Mouse (Mus musculus): ENCODE measurements around the gene Gm21764. TPM values are rescaled to one million over a fixed set of nuclear protein-coding genes. Genes with fewer than 3 reads are reported as not detected.
"Not testable (repeated sequence)": the region's sequence is repeated elsewhere in the genome, so short reads cannot be mapped to it uniquely, and the experiment has no call there.

The Gm21764 gene
- not detected in 2 replicates for polyA plus RNA-seq (2015; fragmentation: Nextera tagmentation; extraction: Ambion mirVana)

DNA sequence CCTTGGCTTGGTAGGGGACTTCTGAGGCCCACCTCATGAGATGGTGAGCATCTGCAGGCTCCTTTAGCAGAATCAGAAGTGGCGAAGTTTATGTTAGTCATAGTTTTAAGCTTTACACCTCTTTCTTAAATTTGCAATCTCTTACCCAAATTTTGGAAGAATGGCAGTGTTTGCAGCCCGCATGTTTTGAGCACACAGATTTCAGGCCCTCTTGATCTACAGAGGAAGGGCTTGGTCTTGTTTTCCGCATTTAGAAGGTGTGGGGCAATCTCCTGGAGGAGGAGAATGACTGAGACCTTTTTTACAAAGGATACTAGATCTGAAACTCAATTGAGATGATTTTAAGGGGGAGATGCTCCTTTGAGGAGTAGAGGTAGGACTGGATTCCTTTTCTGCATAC lies at the start of gene Gm21764:
Gene Gm21764, minus strand, starts transcription at position 101 of the 400 bp plus-strand sequence.
- WGBS: no CpG with 5 or more reads among the region's 3 CpGs
- H3K9me3 ChIP-seq; H3K4me1 ChIP-seq; H3K4me3 ChIP-seq (replicated peaks); H3K4me2 ChIP-seq; ATAC-seq (ENCODE audit: insufficient read depth, low FRiP score, low read depth); H3K9ac ChIP-seq; H3K36me3 ChIP-seq; H3K27ac ChIP-seq; H3K27me3 ChIP-seq (replicated peaks): not testable (repeated sequence)

DNA sequence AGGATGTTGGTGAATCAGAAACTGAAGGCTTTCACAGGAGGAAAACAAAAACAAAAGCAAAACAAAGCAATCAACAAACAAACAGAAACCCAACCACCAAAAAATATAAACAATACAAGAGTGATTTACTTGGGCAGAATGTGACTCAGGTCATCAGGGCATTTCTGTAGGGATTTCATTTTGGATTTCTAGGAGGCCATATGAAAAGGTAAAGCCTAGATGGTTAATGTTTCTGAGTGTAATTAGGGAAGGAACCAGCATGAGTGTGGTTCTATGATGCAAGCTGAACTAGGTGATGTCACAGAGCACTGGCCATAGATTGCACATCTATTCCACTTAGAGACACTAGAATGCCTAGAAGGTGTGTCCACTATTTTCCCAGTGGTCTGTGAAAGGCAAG lies 27.2 kb upstream of the Gm21764 start, which contains the start of gene Ssty1:
Gene Ssty1, plus strand, starts transcription at position 301 of the 400 bp plus-strand sequence.
- not testable (repeated sequence) for H3K9ac ChIP-seq; H3K27me3 ChIP-seq (replicated peaks); H3K27ac ChIP-seq; ATAC-seq (ENCODE audit: insufficient read depth, low FRiP score, low read depth); H3K36me3 ChIP-seq; H3K4me3 ChIP-seq (replicated peaks); H3K4me1 ChIP-seq; H3K4me2 ChIP-seq; H3K9me3 ChIP-seq

Other genes starting within 250 kb of the Gm21764 start
- gene Gm21904, start 215.5 kb downstream of the Gm21764 start, polyA plus RNA-seq (2015; fragmentation: Nextera tagmentation; extraction: Ambion mirVana): not detected in 2 replicates
- not detected in 2 replicates for gene Gm20772, start 187.1 kb downstream of the Gm21764 start, polyA plus RNA-seq (2015; fragmentation: Nextera tagmentation; extraction: Ambion mirVana)
- gene Gm20831, start 187.1 kb downstream of the Gm21764 start, polyA plus RNA-seq (2015; fragmentation: Nextera tagmentation; extraction: Ambion mirVana): not detected in 2 replicates
- not detected in 2 replicates for gene Srsy, start 124.5 kb downstream of the Gm21764 start, polyA plus RNA-seq (2015; fragmentation: Nextera tagmentation; extraction: Ambion mirVana)
- not detected in 2 replicates for gene Ssty1, start 27.3 kb upstream of the Gm21764 start, polyA plus RNA-seq (2015; fragmentation: Nextera tagmentation; extraction: Ambion mirVana)

Measured in stomach, embryonic 15.5 days (tissue).